Mouse (Mus musculus): Measurements from ENCODE around the gene Ttc7b.

Ttc7b gene

GRCm38 (mm10) chr12:100447701-100448277, 72.8 kb downstream of the Ttc7b start:
- DNase-seq (ENCODE audit: low read depth, low spot score), result no peak

- DNase-seq (ENCODE audit: low read depth, low spot score), result no peak
These were observed 73.5 kb downstream of the Ttc7b start for GRCm38 (mm10) chr12:100447161-100447560.

GRCm38 (mm10) chr12:100445686-100446085, 74.9 kb downstream of the Ttc7b start:
- DNase-seq (ENCODE audit: low read depth, low spot score), result no peak

- no peak for DNase-seq (ENCODE audit: low read depth, low spot score)
These were observed 75.4 kb downstream of the Ttc7b start for GRCm38 (mm10) chr12:100445271-100445670.

- DNase-seq (ENCODE audit: low read depth, low spot score), result no peak
These were observed 75.9 kb downstream of the Ttc7b start for GRCm38 (mm10) chr12:100444671-100445165.

DNA sequence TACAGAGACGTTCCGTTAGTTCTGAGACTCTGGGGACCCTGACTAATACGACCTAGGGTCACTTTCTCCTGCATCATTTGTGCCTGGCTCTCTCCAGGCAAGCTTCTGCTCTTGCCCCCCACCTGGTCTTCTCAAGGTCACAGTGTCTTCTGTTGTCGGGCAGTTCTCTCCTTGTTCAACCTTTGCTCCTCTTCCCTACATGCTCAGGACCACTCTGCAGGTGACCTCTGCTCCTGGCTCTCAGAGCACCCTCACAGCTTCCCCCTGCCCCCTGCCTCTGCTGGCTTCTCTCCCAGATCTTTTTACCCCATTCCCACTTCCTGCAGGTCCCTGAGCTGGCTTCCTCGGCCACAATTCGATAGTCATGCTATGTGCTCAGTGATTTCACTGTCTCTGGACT, 77.2 kb downstream of the Ttc7b start:
- no peak for DNase-seq (ENCODE audit: low read depth, low spot score)

- DNase-seq (ENCODE audit: low read depth, low spot score), result no peak
These were observed 79.0 kb downstream of the Ttc7b start for GRCm38 (mm10) chr12:100441609-100442008.

GRCm38 (mm10) chr12:100439883-100440282, 80.7 kb downstream of the Ttc7b start:
- DNase-seq (ENCODE audit: low read depth, low spot score), result no peak

DNA sequence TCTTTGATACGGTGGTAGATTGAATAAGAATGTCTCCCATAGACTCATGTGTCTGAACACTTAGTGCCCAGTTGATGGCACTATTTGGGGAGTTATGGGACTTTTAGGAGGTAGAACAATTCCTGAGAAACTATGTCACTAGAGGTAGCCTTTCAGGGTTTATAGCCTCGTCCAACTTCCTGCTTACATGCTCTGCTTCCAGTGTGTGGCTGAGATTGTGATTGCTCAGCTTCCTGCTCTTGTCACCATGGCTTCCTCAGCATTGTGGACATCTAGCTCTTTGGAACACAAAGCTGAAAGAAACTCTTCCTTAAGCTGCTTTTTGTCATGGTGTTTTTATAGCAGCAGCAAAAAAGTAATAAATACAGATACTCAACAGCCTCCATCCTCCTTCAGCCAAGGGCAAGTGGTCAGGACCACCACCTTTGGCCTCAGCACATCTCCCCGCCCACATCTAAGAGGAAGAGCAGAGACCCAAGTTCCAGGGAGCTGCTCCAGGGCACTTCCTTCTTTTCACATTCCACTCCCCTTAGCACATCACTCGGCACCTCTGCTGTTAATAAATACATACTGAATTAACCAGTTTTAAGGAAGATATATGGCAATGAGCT, 81.4 kb downstream of the Ttc7b start:
- no peak for DNase-seq (ENCODE audit: low read depth, low spot score)

DNA sequence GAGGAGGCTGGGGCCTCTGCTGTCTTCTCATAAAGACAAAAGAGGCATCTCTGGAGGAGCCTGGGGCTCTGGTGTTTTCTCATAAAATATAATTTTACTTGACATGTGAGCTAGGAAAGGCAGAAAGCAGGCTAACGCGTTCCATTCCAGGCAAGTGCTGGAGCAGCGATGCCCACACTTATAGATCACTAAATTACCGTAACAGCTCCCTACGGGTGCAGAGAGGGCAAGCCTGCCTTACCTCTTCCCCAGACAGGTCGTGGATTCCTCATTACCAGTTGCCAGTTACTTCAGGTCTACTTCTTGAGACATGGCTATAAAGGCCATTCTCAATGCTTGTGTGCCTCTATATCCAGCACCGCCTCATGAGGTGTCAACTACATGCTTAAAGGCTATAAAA, 82.1 kb downstream of the Ttc7b start:
- no peak for DNase-seq (ENCODE audit: low read depth, low spot score)

DNA sequence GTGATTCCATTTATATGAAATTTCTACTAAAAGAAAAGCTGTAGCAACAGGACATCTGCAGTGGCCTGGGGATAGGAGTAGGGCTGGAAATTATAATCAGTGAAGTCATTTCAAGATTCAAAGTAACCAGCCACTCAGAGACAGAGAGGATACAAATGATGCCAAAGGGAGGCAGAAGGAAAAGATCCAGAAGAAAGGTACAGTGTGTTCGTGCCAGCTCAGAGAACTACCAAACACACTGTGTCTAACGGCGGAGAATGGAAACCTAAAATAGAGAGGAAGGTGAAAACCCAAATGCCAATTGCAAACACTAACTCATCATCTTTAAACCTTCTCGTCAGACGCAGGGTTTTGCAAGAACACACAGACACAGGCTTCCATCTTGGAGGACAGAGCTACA, 82.8 kb downstream of the Ttc7b start:
- DNase-seq (ENCODE audit: low read depth, low spot score), result no peak

DNA sequence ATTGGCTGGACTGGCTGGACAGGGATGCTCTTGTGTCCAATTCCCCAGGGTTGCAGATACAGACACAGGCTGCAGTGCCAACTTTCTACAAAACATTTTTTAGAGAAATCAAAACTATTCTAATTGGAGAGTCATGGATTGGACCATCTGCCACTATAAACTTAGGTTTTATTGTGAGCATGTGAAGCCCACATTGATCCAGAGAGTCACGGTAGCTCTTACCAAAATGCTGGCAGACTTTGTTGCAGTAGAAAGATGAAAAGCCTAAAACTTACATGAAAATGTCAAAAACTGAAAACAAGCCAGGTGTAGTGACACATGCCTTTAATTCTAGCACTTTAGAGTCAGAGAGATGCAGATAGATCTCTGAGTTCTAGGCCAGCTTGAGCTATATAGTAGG, 84.9 kb downstream of the Ttc7b start:
- no peak for DNase-seq (ENCODE audit: low read depth, low spot score)

DNA sequence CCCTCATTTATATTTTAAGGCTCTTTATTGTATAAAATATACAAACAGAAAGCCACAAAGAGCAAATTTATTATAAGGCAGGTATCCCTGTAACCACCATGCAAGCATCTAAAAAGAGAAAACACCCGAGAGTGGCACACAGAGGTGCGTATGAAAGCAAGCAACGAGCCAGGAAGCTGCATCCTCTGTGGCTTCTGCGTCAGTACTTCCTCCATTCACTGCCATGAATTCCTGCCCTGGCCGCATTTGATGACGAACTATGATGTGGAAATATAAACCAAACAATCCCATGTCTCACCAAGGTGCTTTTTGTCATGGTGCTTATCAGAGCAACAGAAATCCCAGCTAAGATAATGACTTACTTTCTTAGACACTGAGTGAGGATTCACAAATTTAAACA, 88.8 kb downstream of the Ttc7b start:
- no peak for DNase-seq (ENCODE audit: low read depth, low spot score)

GRCm38 (mm10) chr12:100429414-100430114, 91.1 kb downstream of the Ttc7b start:
- DNase-seq (ENCODE audit: low read depth, low spot score), result no peak

- no peak for DNase-seq (ENCODE audit: low read depth, low spot score)
These were observed 92.4 kb downstream of the Ttc7b start for GRCm38 (mm10) chr12:100428183-100428582.

DNA sequence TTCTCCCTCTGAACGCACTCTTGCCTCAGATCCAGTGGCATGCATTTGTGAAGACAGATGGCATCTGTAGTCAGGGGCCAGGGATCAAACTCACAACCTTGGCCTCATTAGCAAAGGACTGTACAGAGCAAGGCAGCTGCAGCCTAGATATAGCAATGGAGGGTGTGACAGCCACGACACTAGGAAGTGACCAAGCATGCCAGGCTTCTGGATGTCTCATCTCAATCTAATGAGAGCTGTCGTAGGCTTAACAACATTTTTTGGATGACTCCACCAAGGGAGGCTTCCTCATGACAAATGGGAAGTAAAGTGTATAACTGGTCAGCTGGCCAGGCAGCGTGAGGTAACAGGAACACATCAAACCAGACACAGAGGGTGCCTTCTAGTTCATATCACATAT, 94.4 kb downstream of the Ttc7b start:
- no peak for DNase-seq (ENCODE audit: low read depth, low spot score)

DNA sequence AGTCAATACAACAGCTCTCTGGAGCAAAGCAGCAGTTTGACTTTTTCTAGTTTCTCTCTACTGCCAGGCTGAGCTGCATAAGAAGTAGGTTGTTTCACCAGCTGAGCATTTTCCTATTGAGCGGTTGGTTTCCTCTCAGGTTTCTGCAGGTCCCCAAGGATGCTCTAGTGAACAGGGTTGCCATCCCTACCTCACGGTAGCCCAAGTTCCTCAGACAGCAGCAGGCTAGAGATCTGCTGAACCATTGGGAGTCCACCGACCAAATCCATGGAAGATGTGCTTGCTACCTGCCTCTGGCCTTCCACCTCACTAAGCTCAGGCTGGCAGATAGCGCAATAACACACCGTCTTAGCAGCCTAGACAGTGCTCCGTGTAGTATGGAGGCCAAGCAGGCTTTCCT, 95.6 kb downstream of the Ttc7b start:
- DNase-seq (ENCODE audit: low read depth, low spot score), result no peak

DNA sequence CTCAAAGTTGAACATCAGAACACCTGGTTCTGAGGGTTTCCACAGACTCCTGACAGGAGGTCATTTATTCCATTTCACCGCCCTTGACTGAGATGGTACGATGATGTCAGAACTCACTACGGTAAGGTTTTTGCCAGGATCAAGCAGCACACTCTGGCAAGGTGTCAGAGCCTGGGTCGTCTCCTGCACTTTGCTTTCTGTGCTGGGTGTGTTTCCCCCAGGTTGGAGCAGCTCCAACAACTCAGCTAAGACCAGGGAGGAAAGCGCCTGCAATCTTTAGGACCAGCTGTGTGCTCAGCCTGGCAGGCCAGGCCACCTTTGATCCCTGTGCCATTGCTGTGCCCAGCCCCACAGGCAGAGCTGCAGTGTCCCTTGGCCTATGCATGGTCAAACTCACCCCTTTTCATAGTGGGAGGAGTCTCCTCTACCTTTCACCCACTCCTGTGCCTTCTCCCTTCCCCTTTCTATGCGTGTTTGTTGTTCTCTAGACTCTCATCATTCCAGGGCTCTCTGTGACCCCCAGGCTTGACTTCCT, 98.3 kb downstream of the Ttc7b start:
- DNase-seq (ENCODE audit: low read depth, low spot score), result no peak

GRCm38 (mm10) chr12:100421538-100421937, 99.1 kb downstream of the Ttc7b start:
- peak; percentile 24 for DNase-seq (ENCODE audit: low read depth, low spot score)

DNA sequence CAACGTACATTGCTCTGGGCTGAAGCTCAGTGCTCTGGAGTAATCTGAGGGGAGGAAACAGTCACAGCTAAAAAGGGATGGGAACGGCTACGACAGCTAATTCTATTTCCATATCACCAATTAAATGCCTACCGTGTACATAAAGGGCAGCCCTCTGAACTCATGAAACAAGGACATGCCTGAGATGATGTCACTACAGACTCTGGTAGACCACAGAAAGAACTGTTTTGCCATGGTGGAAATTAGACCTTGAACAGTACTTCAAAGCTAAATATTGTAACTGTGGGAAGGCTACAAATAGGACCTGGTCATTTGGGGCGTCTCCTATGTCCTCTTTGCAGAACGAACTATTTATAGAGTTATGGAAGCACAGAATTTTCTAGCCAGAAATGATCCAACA, 99.7 kb downstream of the Ttc7b start:
- DNase-seq (ENCODE audit: low read depth, low spot score), result no peak

- DNase-seq (ENCODE audit: low read depth, low spot score), result no peak
These were observed 100.4 kb downstream of the Ttc7b start for GRCm38 (mm10) chr12:100419946-100420874.

DNA sequence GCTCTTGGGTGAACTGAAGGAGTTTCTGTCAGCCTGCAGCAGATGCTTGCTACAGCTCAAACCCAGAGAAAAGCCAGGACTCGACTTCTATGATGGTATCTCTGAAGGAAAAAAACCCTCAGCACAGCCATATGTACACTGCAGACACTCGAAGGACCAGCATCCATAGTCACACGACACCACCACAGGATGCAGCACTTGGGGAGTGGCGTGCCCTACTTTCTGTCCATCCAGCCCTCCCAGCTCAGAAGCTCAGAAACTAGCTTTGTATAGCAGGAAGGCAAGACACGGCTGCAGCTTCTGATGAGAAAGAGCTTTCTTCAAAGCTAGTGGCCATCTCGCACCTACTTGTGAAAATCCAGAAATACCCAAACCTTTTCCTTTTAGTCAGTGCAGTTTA, 104.8 kb downstream of the Ttc7b start:
- DNase-seq (ENCODE audit: low read depth, low spot score), result no peak
